Mouse (Mus musculus) ovary, adult 18-20 months (tissue): Measurements from ENCODE around the gene Gm20661.

Experiments used
- DNase-seq: peaks from one replicate; pipeline ENCODE4 v3.0.0; 2022; ENCODE audit warnings: low spot score, mixed read lengths

The Gm20661 gene

DNA sequence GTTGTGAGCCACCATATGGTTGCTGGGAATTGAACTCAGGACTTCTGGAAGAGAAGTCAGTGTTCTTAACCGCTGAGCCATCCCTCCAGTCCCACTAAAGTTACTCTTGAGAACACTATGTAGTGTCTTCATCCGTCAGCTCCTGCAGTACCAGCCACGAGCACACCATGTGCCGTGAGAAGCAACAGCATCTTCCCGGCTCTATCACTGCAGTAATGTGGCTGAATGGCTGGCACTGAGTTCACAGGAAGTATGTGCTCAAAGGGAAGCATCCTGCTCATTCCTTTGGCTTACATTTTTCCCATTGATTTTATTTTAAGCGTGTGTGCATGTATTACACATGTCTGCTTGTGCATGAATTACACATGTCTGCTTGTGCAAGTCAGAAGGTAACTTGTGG is 15.4 kb upstream of the Gm20661 start:
- DNase-seq: no peak

DNA sequence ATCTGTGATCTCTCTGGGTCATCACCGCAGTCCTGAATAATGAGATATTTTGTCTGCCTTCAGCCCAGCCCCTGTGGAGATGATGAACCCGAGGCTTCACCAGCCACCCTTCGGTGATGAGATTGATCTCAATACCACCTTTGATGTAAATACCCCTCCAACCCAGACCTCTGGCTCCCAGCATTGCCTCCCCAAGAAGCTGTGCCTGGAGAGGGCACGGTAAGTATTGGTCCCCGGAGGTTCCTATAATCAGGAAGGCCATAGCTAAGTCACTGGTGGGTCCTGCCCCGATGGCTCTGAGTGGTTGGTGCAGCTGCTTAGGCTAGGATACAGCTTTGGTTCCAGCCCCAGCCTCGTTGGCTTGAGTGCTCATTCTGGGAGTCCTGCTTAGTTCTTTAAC is 14.3 kb upstream of the Gm20661 start:
- DNase-seq: no peak

DNA sequence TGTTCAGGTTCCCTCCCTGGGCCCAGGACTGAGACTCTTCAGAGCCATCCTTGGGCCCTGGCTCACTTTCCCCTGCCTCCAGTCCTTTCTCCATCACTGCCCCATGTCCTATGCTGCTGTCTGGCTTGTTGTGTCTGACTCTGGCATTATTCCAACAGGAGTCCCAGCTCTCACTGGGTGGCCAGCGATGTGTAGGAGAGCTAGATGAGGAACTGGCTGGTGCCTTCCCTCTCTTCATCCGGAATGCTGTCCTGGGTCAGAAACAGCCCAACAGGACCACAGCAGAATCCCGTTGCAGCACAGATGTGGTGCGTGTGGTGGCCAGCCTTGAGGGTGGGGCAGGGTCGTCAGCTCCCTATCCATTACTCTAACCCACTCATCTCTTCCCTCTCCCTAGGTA is 12.5 kb upstream of the Gm20661 start:
- DNase-seq: no peak

DNA sequence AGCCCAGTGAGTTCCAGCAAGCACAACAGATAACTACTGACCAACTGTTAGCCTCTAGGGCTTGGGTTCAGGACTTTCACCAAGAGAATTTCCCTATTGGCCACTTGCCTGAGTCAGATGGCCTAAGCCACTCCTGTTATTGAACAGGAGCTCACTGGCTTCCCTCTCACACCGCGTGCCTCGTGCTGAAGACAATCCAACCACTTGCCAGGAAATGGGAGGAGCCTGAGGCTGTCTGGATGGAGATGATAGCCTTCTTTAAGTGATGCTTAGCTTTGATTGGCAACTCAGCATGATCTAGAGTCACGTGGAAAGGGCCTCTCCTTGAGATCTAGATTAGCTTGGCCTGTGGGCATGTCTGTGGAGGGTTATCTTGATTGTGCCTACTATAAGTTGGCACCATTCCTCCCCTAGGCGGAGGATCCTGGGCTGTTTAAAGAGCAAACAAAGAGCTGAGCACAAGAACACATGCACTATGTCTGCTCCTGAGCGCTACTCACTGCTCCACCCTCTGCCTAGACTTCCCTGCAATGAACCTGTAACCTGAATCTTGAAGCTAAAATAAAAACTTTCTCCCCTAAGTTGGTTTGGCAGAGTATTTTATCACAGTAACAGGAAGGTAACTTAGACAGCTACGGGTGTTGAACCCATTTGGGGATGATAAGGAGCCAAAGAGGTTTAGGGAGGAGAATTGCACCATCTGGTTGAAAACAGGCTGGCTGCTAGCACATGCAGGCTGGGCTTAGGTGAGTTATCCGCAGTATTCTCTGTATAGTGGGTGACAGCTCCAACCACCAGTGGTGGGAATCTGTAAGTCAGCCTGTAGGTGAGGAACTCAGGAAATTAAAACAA is 10.9 kb upstream of the Gm20661 start:
- no peak for DNase-seq

DNA sequence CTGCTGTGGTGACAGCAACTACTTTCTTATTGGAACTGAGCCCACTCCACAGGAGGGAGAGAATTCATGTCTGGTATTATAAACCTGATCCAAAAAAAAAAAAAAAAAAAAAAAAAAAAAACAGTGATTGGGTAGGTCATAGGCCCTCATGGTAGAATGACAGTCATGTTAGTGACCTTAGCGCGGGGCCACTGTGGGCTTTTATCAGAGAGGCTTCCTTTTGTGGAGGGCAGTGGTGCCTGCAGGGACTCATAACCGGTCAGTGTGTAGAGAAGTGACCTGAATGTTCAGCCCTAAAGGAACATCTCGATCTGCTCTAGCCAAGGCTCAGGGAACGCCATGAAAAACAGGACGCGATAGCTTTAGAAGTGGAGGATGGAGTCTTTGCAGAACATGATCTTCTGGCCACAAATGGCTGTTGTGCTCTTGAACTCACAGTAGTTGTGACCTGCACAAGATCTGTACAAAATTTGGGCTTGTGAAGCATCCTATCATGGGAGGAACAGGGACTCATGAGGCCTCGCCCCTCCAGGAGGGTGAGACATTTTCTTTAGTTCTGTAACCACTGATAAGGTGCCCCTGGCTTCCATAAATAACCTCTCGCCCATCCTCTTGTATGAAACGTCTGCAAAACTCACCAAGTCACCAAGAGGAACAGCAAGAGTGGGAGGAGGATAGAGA is 8.2 kb upstream of the Gm20661 start:
- DNase-seq: no peak

DNA sequence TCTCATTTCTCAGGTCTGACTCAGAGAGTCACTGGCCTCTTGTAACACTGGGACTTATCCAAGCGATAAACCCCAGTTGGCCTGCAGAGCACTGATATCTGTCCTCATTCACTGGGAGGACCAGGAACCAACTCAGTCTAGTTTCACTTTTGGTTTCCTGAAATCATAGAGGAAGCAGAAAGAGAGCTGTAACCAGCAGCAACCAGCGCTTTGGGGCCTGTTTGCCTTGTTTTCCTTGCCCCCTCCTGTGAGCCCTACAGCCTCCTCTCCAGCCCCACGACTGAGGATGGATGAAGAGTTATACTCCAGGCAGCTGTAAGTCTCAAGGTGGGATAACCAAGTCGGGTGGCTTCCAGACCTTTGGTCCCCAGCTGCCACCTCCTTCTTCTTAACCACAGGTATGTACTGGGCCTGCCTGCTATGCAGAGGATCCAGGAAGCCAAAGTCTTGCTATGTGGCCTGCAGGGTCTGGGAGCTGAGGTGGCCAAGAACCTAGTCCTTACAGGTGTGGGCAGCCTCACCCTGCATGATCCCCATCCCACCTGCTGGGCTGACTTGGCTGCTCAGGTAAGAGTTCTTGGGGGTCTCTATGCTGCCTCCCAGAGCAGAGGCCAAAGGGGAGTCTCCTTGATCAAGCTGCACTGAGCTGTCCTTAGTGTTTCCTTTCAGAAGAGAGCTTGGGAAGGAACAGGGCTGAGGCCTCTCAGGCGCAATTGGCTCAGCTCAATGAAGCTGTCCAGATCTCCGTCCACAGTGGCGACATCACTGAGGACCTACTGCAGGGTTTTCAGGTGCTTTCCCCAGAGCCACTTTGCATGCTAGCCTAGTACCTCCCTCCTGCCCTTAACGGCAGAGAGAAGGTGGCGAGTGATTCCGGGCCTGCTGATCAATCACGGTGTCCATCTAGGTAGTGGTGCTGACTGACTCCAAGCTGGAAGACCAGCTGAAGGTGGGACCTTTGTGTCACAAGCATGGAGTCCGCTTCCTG is 7.2 kb upstream of the Gm20661 start, which contains the start of gene Uba7:
Gene Uba7, plus strand, starts transcription at position 107 of the 988 bp plus-strand sequence.
- DNase-seq: peak; percentile 24

DNA sequence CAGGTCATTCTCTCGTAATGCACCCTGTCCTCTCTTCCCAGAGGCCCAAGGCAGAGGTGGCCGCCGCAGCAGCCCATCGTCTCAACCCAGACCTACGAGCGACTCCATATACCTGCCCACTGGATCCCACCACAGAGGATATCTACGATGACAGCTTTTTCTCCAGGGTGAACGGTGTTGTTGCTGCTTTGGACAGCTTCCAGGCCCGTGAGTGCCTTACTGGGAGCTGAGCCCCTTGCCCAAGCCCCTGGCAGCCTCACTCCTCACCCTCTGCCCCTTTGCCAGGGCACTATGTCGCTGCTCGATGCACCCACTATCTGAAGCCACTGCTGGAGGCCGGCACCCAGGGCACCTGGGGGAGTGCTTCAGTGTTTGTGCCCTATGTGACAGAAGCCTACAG is 4.0 kb upstream of the Gm20661 start:
- no peak for DNase-seq

DNA sequence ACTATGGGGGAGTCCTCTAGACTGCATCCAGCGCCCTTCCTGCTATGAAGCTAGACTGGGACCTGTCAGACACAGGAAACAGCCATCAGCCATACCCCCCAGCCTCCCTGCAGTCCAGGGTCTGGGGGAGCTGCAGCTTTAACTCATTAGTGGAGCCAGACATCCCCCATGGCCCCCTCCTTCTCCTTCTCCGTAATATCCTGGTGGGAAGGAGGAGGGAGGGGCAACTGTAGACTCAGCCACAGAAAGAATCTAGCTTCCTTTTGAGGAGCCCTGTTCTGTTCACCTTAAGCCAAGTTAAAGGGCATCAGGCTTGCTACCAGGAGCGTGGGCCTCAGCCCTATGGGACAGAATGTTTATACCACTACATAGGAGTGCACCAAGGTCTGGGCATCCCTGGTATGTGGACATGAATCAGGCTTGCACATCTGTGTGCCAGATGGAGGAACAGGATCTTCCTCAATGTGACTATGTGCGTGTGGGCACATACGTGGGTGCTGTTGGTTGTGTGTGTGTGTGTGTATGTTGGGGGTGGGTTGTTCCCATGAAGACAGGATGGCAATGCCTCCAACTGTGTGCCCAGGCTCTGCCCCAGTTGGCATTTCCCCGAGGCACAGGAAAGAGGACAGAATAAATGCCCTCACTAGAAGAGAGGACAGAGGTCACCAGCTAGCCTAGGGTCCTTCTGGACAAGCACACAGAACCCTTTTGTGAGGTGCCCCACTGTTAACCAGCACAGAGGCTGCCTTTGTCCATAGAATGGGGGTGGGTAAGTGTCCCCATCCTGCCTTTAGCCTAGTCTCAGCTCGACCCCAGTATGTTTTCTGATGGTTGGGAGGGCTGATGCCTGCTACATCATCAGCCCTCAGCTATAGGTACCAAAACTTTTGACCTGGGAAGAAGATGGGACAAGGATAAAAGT is 913 bp upstream of the Gm20661 start:
- DNase-seq: no peak

DNA sequence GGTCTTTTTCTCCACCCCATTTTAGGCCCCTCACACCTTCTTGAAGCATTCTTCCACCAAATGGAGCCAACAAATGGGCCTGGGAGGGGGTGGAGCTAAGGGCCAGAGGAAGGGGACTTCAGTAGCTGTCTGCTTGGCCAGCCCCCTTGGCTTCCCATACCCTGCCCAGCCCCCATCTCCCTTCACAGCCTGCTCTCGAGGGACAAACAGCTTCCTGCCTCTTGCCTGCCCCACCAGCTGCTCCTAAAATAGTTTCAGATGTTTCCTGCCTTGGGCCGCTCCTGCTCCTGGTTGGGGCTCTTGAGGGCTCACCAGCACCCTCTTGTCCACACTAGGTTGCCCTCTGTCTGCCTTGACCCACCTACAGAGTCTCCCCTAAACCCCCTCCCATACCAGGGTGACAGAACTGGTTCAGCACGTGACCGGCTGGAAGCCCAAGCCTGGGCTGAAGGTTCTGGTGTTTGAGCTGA is 598 bp downstream of the Gm20661 start:
- DNase-seq: peak; percentile 40

DNA sequence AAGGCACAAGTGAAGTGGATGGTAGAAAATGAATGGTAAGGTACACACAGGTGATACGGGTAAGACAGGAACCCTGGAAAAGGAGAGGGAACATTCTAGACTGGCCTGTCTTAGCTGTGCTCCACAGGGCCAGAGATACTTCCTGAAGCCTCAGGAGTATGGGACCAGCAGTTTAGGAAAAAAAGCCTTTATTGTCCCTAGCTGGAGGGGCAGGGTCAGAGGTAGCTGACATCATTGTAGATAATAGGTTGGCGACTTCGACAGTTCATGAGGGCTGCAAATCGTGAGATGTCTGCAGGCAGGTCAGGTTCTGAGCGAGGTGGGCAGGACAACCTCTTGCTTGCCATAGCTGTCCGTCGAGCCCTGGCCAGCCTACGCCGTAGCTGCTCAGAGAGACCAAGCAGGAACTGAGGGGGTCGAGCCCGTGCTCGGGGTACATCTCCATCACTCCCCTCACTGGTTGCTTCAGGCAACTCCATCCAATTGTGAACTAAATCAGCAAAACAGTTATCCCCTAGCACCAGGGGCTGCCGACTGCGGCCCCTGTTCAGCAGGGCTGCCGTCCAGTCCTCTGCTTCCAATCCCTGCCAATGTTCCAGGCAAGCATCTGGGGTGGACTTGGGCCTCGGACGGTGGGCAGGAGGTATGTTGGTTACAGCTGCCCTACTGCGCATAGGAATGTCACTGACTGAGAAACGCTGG is 1.3 kb downstream of the Gm20661 start:
- DNase-seq: no peak

DNA sequence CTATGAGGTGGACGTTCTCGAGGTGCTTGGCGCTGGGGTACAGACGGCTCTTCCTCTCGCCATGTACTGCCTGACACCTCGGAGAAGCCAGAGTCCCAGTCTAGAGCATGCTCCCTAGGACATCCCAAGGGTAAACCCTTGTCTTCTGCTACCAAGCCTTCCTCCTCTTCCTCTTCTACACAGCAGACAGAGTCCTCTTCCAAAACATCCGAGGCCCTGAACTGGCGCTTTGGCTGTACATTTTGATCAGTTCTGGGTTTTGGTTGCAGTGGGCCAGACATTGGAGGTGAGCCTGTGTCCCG is 1.8 kb downstream of the Gm20661 start:
- no peak for DNase-seq

DNA sequence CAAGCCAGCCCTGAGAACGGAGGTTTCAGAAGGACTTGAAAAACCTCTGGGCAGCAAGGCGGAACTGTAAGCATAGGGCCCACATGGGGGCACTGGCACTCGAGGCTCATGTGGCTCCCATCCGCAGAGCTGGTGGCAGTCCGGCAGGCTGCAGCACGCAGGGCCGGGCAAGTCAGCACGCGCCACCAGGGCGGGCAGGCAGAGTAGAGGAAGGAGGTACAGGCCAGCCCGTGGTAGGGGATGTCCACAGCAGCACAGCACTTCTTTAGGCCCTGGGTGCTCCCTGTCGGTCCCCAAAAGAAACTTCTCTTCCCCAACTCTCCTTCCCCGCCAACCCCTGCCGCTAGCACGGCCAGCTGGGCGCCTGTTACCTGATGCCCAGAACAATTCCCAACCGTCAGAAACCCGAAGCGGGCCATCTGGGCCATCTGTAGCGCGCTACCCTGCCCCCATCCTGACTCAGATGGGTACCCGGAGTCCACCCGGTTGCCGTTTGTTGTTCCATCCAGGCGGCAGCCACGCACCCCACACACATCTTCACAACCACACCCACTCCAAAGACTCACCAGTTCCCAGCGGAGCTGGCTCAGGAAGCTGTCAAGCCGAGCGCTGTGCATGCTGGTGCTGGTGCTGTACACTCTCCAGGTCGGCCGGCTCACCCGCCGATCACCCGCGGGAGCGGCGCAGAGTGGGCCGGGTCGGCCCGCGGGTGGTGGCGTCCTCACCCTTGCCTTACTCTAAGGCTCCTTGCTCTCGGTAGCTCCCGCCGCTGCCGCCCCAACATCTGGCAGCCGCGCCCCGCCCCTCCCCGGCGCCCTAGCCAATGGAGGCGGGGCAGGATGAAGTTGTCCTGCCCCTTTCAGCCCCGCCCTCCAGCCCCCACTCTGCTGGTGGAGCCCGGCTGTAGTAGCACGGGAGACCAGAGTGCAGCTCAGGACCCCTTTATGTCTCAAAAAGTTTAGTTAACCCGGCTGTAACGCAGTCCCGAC is 2.6 kb downstream of the Gm20661 start, which contains the start of gene Inka1:
Gene Inka1, minus strand, starts transcription at position 749 of the 989 bp plus-strand sequence.
- DNase-seq: peak; percentile 80

DNA sequence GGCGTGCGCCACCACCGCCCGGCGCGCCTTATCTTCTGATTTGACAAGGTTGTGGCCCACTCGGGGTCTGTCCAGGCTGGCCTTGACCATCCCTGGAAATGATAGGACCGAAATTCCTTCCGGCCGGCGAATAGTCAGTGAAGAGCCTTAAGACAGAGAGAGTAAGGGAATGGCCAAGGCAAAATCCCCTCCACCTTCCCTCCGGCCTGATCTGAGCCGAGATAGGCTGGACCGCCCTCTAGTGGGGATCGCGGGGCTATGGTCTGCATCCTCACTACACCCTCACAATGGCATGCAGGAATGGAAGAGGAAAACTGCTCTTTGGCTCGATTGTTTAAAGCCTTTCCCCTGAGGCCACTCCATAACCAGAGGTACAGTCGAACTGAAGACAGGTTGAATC is 3.5 kb downstream of the Gm20661 start:
- peak; percentile 74 for DNase-seq

DNA sequence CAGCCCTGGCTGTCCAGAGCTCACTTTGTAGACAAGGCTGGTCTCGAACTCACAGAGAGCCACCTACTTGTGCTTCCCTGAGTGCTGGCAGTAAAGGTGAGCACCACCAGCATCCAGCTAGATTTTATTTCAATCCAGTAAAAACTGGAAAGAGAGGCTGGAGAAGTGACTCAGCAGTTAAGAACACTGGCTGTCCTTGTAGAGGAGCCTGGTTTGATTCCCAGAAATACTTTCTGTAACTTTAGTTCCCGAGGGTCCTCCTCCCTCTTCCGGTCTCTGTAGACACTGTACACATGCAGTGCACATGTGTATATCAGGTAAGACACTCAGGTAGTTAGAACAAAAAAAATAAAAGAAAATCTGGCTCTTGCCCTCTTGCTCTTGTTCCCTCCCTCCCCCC is 5.1 kb downstream of the Gm20661 start:
- DNase-seq: no peak

DNA sequence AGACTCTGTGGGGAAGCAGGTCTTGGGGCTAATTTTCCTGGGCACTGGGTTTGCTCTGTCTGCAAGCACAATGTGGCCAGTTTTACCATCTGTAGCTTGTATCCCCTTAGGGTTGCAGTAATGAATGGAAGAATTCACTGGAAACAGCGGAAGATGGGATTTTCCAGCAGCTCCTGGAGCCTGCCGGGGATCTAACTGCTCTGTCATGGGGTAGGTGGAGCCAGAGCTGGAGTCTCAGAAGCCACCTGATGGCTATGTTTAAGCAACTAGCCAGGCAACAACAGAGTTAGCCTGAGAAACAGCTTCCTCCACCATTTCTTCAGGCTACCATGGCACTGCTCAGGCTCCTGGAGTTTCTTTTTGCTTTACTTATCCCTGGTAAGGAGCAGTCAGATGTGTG is 9.3 kb downstream of the Gm20661 start, which contains the start of gene Cdhr4:
Gene Cdhr4, plus strand, starts transcription at position 301 of the 400 bp plus-strand sequence.
- no peak for DNase-seq

DNA sequence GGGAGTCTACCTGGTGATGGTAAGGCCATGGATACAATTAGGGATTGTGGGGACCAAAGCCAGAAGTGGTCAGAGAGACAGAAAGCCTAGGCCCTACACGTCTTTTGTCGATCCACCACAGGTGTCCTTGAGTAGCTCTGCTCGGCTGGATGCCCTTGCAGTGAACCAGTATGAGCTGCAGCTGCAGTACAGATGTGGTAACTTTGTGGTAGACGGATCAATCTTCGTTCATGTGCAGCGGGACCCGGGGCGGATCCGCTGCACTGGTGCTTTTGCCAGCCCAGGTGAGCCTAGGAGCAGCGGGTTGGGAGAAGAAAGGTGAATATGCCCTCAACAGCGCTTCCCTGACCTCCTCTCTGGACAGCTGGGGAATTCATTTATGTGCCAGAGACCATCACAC is 10.2 kb downstream of the Gm20661 start:
- no peak for DNase-seq

DNA sequence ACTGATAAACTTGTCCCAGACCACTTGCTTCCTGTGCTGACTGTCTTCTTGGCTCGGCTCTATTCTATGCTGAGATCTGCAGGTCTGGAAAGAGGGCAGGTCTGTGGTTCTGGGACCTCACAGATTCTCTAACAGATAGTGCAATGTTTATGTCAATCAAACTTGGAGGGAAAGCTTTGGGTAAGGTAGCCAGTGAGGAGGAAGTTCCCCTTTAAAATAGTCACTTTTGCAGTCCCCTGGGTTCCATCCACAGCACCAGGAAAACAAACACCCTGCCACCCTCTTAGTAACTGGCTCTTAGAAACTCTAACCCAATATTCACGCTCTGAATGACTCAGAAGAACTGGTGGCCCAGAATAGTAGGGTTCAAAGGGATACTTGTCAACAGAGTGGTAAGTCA is 11.6 kb downstream of the Gm20661 start:
- no peak for DNase-seq

DNA sequence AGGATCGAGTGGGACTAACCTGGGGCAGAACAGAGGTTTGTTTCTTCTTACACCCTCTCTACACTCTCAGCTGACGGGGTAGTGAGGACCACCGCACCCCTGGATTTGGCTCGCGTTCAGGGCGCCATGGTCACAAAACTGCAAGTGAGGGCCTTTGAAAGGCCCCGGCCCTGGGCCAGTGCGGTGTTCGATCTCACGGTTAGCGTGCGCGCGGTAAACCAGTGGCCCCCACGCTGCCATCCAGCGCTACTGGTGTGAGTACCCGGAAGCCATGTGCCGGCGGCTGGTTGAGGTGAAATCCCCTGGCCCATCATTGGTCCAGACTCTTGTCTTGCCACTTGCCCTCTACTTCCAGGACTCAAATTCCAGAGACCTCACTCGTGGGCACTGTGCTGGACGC is 12.7 kb downstream of the Gm20661 start:
- no peak for DNase-seq

DNA sequence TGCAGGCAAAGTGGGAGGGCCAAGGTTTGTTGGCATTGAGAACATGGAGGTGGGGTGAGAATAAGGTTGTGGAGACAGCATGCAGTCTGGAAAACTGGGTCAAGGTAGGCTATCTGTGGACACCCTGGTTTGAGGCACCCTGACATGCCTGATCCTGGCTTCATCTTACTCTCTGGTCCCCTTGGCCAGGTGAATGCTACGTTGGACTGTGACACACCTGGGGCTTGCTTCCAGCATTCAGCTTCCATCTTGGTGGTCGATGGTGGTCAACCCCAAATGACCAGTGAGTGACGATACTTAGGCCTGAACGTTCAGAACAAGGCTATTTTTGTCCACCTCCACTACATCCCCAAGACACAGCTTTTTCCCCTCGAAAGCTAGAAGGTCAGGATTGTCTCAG is 13.2 kb downstream of the Gm20661 start, which contains the start of gene Gm20662:
Gene Gm20662, plus strand, starts transcription at position 301 of the 400 bp plus-strand sequence.
- no peak for DNase-seq
